Mouse (Mus musculus) C2C12 (cell line): ENCODE measurements around the gene Gm20388.

Experiments used
- CEBPB ChIP-seq: IDR thresholded peaks from one replicate; pipeline ENCODE4 v1.6.1; 2011; ENCODE audit warnings: low read depth, mild to moderate bottlenecking, control low read depth, moderate library complexity
- CTCF ChIP-seq: IDR thresholded peaks from one replicate; pipeline ENCODE4 v1.5.1; 2011; ENCODE audit not compliant: control insufficient read depth, insufficient read depth, insufficient read length
- FOSL1 ChIP-seq: IDR thresholded peaks from one replicate; pipeline ENCODE4 v1.8.0; 2011; ENCODE audit warnings: mild to moderate bottlenecking, low read length; ENCODE audit not compliant: poor library complexity, insufficient read depth, severe bottlenecking
- MAX ChIP-seq: IDR thresholded peaks from one replicate; pipeline ENCODE4 v1.6.1; 2011; ENCODE audit warnings: mild to moderate bottlenecking, control low read depth
- MYOD1 ChIP-seq: IDR thresholded peaks from one replicate; pipeline ENCODE4 v1.6.1; 2011; ENCODE audit warnings: low read depth; ENCODE audit not compliant: control insufficient read depth, insufficient read length
- MYOG ChIP-seq: IDR thresholded peaks from one replicate; pipeline ENCODE4 v1.6.1; 2011; ENCODE audit not compliant: control insufficient read depth, insufficient read length; ENCODE audit errors: extremely low read depth
- USF1 ChIP-seq: IDR thresholded peaks from one replicate; pipeline ENCODE4 v1.6.1; 2011; ENCODE audit warnings: low read depth, mild to moderate bottlenecking, control low read depth, moderate library complexity

DNA sequence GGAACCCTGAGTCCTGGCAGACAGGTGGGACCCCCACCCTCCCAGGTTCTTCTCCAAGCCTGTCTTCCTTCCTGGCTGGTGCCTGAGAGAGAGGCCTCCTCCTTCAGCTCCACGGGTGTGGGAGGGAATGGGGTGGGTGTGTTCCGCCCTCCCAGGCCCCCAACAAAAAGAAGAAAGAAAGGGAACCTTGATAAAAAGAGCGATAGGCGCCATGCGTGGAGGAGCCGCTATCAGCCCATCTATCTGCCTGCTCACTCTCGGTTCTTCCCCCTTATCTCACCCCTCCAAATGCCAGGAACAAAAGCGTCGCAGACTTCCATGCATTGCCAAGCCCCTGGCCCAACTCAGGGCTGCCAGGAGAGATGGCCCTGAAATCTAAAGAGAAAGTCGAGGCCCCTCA, 2382.8 kb downstream of the Gm20388 start:
- TF ChIP-seq CTCF = no peak
- TF ChIP-seq CEBPB = no peak
- TF ChIP-seq MAX = no peak
- TF ChIP-seq MYOG = no peak
- no peak for TF ChIP-seq FOSL1
- no peak for TF ChIP-seq USF1
- no peak for TF ChIP-seq MYOD1
